Mouse (Mus musculus) ES-E14 (cell line): Measurements from ENCODE around the gene Rps6.

Experiments used
- CHD2 ChIP-seq: IDR thresholded peaks from 2 replicates; pipeline ENCODE4 v1.6.1; 2014; ENCODE audit warnings: mild to moderate bottlenecking, low read depth, low read length, inconsistent platforms
- MAFK ChIP-seq: IDR thresholded peaks from 2 replicates; pipeline ENCODE4 v1.6.1; 2014; ENCODE audit warnings: mild to moderate bottlenecking, low read depth, low read length, inconsistent platforms; ENCODE audit not compliant: insufficient read depth

DNA sequence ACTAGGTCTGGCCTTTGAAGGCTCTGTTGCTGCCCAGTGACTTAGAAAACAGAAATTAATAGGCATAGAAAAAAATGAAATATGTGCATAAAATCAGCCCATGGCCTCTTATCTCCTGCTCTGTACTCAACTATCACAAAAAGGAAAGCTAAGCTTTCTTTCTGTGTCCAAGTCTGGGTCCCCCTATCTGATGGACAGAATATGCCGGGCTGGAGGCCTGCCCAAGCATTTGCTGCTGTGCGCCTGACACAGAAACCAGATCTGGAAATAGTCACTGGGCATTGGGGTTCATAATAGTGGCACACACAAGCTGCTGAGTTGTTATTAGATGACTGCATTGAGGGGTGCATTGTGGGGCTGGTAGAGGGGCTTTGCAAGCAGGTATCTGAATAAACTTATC is 22.3 kb upstream of the Rps6 start:
- TF ChIP-seq MAFK (no peak), CHD2 (no peak)
